14 mouse cellular contexts compared by ENCODE assay signal in the genomic region with DNA sequence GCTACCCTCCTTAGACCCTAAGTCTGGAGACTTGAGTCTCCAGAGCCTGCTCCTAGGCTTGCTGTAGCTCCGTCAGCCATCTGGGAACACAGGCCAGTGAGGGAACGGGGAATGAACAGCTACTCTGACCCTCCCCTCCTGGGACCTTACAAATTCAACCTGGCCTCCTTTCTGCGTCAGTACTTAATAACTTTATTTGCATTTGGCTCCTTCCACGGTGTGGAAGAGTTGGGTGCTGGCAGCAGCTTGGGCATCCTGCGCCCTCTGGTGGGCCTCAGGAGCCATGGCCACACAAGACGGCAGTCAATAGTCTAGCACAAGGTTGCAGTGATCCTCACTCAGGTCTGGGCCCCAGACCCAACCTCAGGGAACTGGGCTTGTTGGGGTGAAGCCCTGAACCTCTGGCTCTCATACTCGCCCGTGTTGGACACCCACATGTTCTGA. TPM values are rescaled to one million over a fixed set of nuclear protein-coding genes. Genes with fewer than 3 reads are reported as not detected.
DNase-seq lines count a peak whose midpoint lies in the region; ATAC-seq and TF ChIP-seq lines count a peak whose summit lies in the region.
"Not testable (repeated sequence)": the region's sequence is repeated elsewhere in the genome, so short reads cannot be mapped to it uniquely, and the experiment has no call there.
"Had no signal": no experiment of that assay in that cellular context is flagged by ENCODE, and none has a peak within 500 bp of the region (broad histone marks: within the 10 kb centered on the region; RNA-seq: fewer than 3 reads in every experiment).

No protein-coding gene starts in this region.

- not testable (repeated sequence) for H3K4me3 ChIP-seq in G1E (ENCODE audit: low read depth, low read length); embryonic facial prominence, embryonic 15.5 days (replicated peaks); heart, adult 2 months; hindbrain, embryonic 16.5 days (ENCODE audit: low read length); kidney, embryonic 15.5 days (replicated peaks); liver, embryonic 16.5 days (ENCODE audit: low read depth, low read length); midbrain, embryonic 13.5 days (replicated peaks)

- H3K27ac ChIP-seq in embryonic facial prominence, embryonic 15.5 days (replicated peaks); heart, adult 2 months; hindbrain, embryonic 16.5 days (ENCODE audit: low read depth, low read length); kidney, embryonic 15.5 days; liver, embryonic 16.5 days (ENCODE audit: low read length); midbrain, embryonic 13.5 days: not testable (repeated sequence)

- TF ChIP-seq EP300 in heart, adult 2 months (IDR thresholded peaks at IDR 0.05; ENCODE audit: insufficient read depth, low read depth, low read length), result not testable (repeated sequence)

- not testable (repeated sequence) for H3K4me2 ChIP-seq in embryonic facial prominence, embryonic 15.5 days (replicated peaks); hindbrain, embryonic 16.5 days (ENCODE audit: low read length); kidney, embryonic 15.5 days; liver, embryonic 16.5 days (ENCODE audit: low read depth, low read length); midbrain, embryonic 13.5 days (replicated peaks)

- WGBS in embryonic facial prominence, embryonic 15.5 days, result 30% methylated on average over 6 of the region's 8 CpGs
- WGBS in heart, adult 2 months, result 41% methylated on average over 6 of the region's 8 CpGs
- 31% methylated on average over 6 of the region's 8 CpGs for WGBS in hindbrain, embryonic 16.5 days
- 47% methylated on average over 6 of the region's 8 CpGs for WGBS in kidney, embryonic 15.5 days
- 43% methylated on average over 6 of the region's 8 CpGs for WGBS in liver, embryonic 16.5 days (ENCODE audit: insufficient replicate concordance)
- WGBS in midbrain, embryonic 13.5 days, result 27% methylated on average over 6 of the region's 8 CpGs

- H3K27me3 ChIP-seq in G1E (ENCODE audit: insufficient read depth, low read length); embryonic facial prominence, embryonic 15.5 days; heart, adult 2 months (ENCODE audit: control insufficient read depth, insufficient read depth, low read length); hindbrain, embryonic 16.5 days (replicated peaks; ENCODE audit: control insufficient read depth, insufficient read depth, low read length); kidney, embryonic 15.5 days; liver, embryonic 16.5 days (ENCODE audit: control insufficient read depth, insufficient read depth, low read depth, low read length); midbrain, embryonic 13.5 days: not testable (repeated sequence)

- not testable (repeated sequence) for H3K9ac ChIP-seq in embryonic facial prominence, embryonic 15.5 days; heart, adult 2 months (ENCODE audit: low read depth, low read length); hindbrain, embryonic 16.5 days (ENCODE audit: low read depth, low read length); kidney, embryonic 15.5 days; liver, embryonic 16.5 days (ENCODE audit: low read depth, low read length); midbrain, embryonic 13.5 days (replicated peaks)

- intact Hi-C loops in heart, adult 2 months (cut with DNase I), result not testable (repeated sequence)

- not testable (repeated sequence) for DNase-seq in G1E (ENCODE audit: low spot score); heart, adult 2 months
- DNase-seq in retina, postnatal 1 day, result peak; percentile 33

- H3K79me2 ChIP-seq in heart, adult 2 months (replicated peaks; ENCODE audit: control insufficient read depth, insufficient read depth, low read length), result not testable (repeated sequence)

- not testable (repeated sequence) for H3K36me3 ChIP-seq in G1E (replicated peaks); embryonic facial prominence, embryonic 15.5 days; heart, adult 2 months (ENCODE audit: control insufficient read depth, insufficient read depth, low read length); hindbrain, embryonic 16.5 days (ENCODE audit: control insufficient read depth, insufficient read depth, low read length); kidney, embryonic 15.5 days; liver, embryonic 16.5 days (ENCODE audit: control insufficient read depth, insufficient read depth); midbrain, embryonic 13.5 days

- not testable (repeated sequence) for TF ChIP-seq CTCF in G1E (IDR thresholded peaks at IDR 0.05; ENCODE audit: low read depth, low read length)
- TF ChIP-seq CTCF in heart, adult 2 months (IDR thresholded peaks at IDR 0.05), result peak; percentile 40

- TF ChIP-seq POLR2A in heart, adult 2 months (IDR thresholded peaks at IDR 0.05; ENCODE audit: insufficient read depth, low read depth, low read length), result not testable (repeated sequence)

- peaks cover 13% of the 10 kb centered on the region for H3K4me1 ChIP-seq in G1E (ENCODE audit: insufficient read depth, low read depth, low read length)
- H3K4me1 ChIP-seq in embryonic facial prominence, embryonic 15.5 days; heart, adult 2 months (ENCODE audit: control insufficient read depth, insufficient read depth, low read length); hindbrain, embryonic 16.5 days (ENCODE audit: control insufficient read depth, insufficient read depth, low read depth, low read length); kidney, embryonic 15.5 days; liver, embryonic 16.5 days (ENCODE audit: control insufficient read depth, low read depth, low read length); midbrain, embryonic 13.5 days (replicated peaks): not testable (repeated sequence)

- H3K9me3 ChIP-seq in G1E (replicated peaks), result peaks cover 12% of the 10 kb centered on the region
- H3K9me3 ChIP-seq in embryonic facial prominence, embryonic 15.5 days (replicated peaks); hindbrain, embryonic 16.5 days (ENCODE audit: control insufficient read depth, low read length); kidney, embryonic 15.5 days (replicated peaks); liver, embryonic 16.5 days (replicated peaks; ENCODE audit: control insufficient read depth, low read length); midbrain, embryonic 13.5 days: not testable (repeated sequence)

- peak; percentile 70 for ATAC-seq in G1E (ENCODE audit: extremely low read depth, insufficient number of reproducible peaks, low FRiP score, poor library complexity, severe bottlenecking)
- ATAC-seq in embryonic facial prominence, embryonic 15.5 days (ENCODE audit: insufficient number of reproducible peaks, low FRiP score, low TSS enrichment, low read depth), result peak; percentile 54; the same call in 1 of the 2 replicates
- peak; percentile 88 for ATAC-seq in hindbrain, embryonic 16.5 days
- ATAC-seq in kidney, embryonic 15.5 days (replicated peaks; ENCODE audit: low FRiP score), result peak; percentile 60; the same call in 1 of the 2 replicates
- peak; percentile 59; the same call in 1 of the 2 replicates for ATAC-seq in liver, embryonic 16.5 days (ENCODE audit: low read depth)
- ATAC-seq in midbrain, embryonic 13.5 days, result peak; percentile 89

RNA-seq across cellular contexts. Expression of gene Msh6, which starts 6.4 kb away (rescaled TPM):
- total RNA-seq in G1E (2014; fragmentation: Nextera tagmentation) (82.3 and 85.9 TPM in 2 replicates), G1E (2017) (101 and 118 TPM in 2 replicates)
- 27.0 and 27.7 TPM in 2 replicates for polyA plus RNA-seq in G1E (2012)
- polyA plus RNA-seq in embryonic facial prominence, embryonic 15.5 days (2015; fragmentation: Nextera tagmentation; extraction: Ambion mirVana), result 40.0 and 41.7 TPM in 2 replicates
- total RNA-seq in heart, adult 2 months (2021), result 1 to 10 TPM; 8.2 to 8.6 TPM
- 1.5 and 3.3 TPM in 2 replicates for polyA plus RNA-seq in heart, adult 2 months (2012; rRNA removed)
- polyA plus RNA-seq in hindbrain, embryonic 16.5 days (2015; fragmentation: Nextera tagmentation; extraction: Ambion mirVana), result 26.7 and 30.4 TPM in 2 replicates
- polyA plus RNA-seq in kidney, embryonic 15.5 days (2015; fragmentation: Nextera tagmentation; extraction: Ambion mirVana), result 59.4 and 61.5 TPM in 2 replicates
- 20.3 and 21.8 TPM in 2 replicates for polyA plus RNA-seq in liver, embryonic 16.5 days (2015; fragmentation: Nextera tagmentation; extraction: Ambion mirVana)
- 37.3 and 38.2 TPM in 2 replicates for polyA plus RNA-seq in midbrain, embryonic 13.5 days (2015; fragmentation: Nextera tagmentation; extraction: Ambion mirVana)

RNA-seq across cellular contexts. Expression of gene Rpl36-ps4, which starts 47.7 kb away (rescaled TPM):
- total RNA-seq in G1E (2014; fragmentation: Nextera tagmentation) (not detected in 2 replicates), G1E (2017) (not detected in 2 replicates)
- not detected in 2 replicates for polyA plus RNA-seq in G1E (2012)
- polyA plus RNA-seq in embryonic facial prominence, embryonic 15.5 days (2015; fragmentation: Nextera tagmentation; extraction: Ambion mirVana), result not detected in 2 replicates
- not detected for total RNA-seq in heart, adult 2 months (2021)
- polyA plus RNA-seq in heart, adult 2 months (2012; rRNA removed), result not detected in 2 replicates
- not detected in 2 replicates for polyA plus RNA-seq in hindbrain, embryonic 16.5 days (2015; fragmentation: Nextera tagmentation; extraction: Ambion mirVana)
- not detected in 2 replicates for polyA plus RNA-seq in kidney, embryonic 15.5 days (2015; fragmentation: Nextera tagmentation; extraction: Ambion mirVana)
- polyA plus RNA-seq in liver, embryonic 16.5 days (2015; fragmentation: Nextera tagmentation; extraction: Ambion mirVana), result not detected in 2 replicates
- not detected in 2 replicates for polyA plus RNA-seq in midbrain, embryonic 13.5 days (2015; fragmentation: Nextera tagmentation; extraction: Ambion mirVana)
- total RNA-seq: adrenal gland, adult 8-10 months; gastrocnemius, adult 2 months; layer of hippocampus, postnatal 14 days had no signal
- polyA plus RNA-seq: heart, embryonic 10.5 days; limb, embryonic 10.5 days; macrophage had no signal
